Mouse (Mus musculus): ENCODE measurements around the gene Gm281.
A peak's percentile ranks its signal among the peaks of the same experiment; 100 is the strongest.

Gene Gm281

DNA sequence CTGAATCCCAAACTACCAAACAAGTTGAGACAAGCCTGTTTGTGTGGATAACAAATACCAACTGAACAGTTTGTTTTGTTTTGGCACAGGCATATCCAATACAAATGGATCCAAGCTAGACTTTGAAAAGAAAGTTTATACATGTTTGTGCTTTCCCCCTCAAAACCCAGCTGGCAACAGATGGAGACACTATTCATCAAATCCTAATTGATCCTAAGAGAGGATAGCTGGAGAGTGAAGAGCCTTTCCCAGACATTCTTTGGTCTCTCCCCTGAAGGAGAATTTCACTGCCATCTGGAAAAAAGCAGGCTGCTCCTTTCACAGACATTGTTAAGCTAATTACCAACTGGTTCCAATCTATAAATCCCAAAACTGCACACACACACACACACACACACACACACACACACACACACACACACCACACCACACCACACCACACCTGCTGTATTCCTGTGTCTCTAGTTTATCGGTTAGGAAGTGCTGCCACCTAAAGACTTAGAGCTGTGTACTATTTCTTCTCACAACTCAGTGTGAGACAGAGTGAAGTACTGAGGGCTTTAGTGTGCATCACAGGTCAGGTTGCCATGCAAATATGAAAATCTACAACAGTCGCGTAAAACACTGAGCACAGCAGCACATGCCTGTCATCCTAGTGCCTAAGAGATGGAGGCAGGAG, 101.3 kb downstream of the Gm281 start:
- no peak for DNase-seq (ENCODE audit: low read depth, low spot score)

DNA sequence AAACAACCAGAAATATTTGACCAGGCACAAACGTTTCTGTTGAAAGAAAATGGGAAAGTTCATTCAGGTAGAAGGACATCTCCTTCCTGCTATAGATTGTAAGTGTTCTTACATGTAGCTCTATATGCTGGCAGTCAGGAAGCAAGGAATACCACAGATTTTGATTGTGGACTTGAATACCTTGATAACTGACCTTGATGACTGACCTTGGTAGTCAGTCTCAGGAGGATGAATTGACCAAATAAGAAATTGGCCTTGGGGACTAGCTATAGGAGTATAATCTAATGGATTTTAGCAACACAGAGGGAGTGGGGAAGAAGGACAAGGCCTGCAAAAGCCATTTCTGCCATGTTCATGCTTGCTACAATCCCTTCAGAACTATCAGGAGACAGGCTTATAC, 123.8 kb downstream of the Gm281 start:
- DNase-seq (ENCODE audit: low read depth, low spot score), result no peak

- no peak for DNase-seq (ENCODE audit: low read depth, low spot score)
These were observed 124.3 kb downstream of the Gm281 start for GRCm38 (mm10) chr14:13790001-13790400.

- no peak for DNase-seq (ENCODE audit: low read depth, low spot score)
These were observed 131.3 kb downstream of the Gm281 start for GRCm38 (mm10) chr14:13782970-13783369.

GRCm38 (mm10) chr14:13778383-13778782, 135.9 kb downstream of the Gm281 start:
- no peak for DNase-seq (ENCODE audit: low read depth, low spot score)

GRCm38 (mm10) chr14:13771163-13771562, 143.1 kb downstream of the Gm281 start:
- no peak for DNase-seq (ENCODE audit: low read depth, low spot score)

GRCm38 (mm10) chr14:13770686-13771085, 143.6 kb downstream of the Gm281 start:
- DNase-seq (ENCODE audit: low read depth, low spot score), result peak; percentile 74

Data from mesoderm, embryonic 11.5 days (tissue).